Mouse (Mus musculus): ENCODE results near the gene Tap1.
A peak's percentile ranks its signal among the peaks of the same experiment; 100 is the strongest.
"Not testable (repeated sequence)": the region's sequence is repeated elsewhere in the genome, so short reads cannot be mapped to it uniquely, and the experiment has no call there.

Gene Tap1

GRCm38 (mm10) chr17:34187261-34187916 lies at the start of gene Tap1, which contains the start of gene Psmb9:
Tap1 (plus strand) TSS chr17:34187553.
Psmb9 (minus strand) TSS chr17:34187764.
- peak; percentile 97 for DNase-seq (ENCODE audit: low read depth)

- no peak for DNase-seq (ENCODE audit: low read depth)
These were observed 49.8 kb upstream of the Tap1 start for GRCm38 (mm10) chr17:34137601-34138000.

- DNase-seq (ENCODE audit: low read depth) = no peak
These were observed 48.7 kb upstream of the Tap1 start for GRCm38 (mm10) chr17:34138655-34139054.

- no peak for DNase-seq (ENCODE audit: low read depth)
These were observed 47.9 kb upstream of the Tap1 start for GRCm38 (mm10) chr17:34139416-34139815.

- no peak for DNase-seq (ENCODE audit: low read depth)
These were observed 47.1 kb upstream of the Tap1 start for GRCm38 (mm10) chr17:34140240-34140639.

GRCm38 (mm10) chr17:34141448-34141847 lies 45.9 kb upstream of the Tap1 start:
- no peak for DNase-seq (ENCODE audit: low read depth)

GRCm38 (mm10) chr17:34142456-34143010 lies 44.8 kb upstream of the Tap1 start:
- DNase-seq (ENCODE audit: low read depth) = no peak

- no peak for DNase-seq (ENCODE audit: low read depth)
These were observed 44.3 kb upstream of the Tap1 start, which contains the start of gene H2-DMb2 for GRCm38 (mm10) chr17:34143033-34143432. H2-DMb2 (plus strand) TSS chr17:34143307.

- DNase-seq (ENCODE audit: low read depth) = no peak
These were observed 43.9 kb upstream of the Tap1 start for GRCm38 (mm10) chr17:34143461-34143860.

- DNase-seq (ENCODE audit: low read depth) = not testable (repeated sequence)
These were observed 43.1 kb upstream of the Tap1 start for GRCm38 (mm10) chr17:34144221-34144620.

- DNase-seq (ENCODE audit: low read depth) = no peak
These were observed 42.4 kb upstream of the Tap1 start for GRCm38 (mm10) chr17:34144960-34145371.

GRCm38 (mm10) chr17:34152923-34153322 lies 34.4 kb upstream of the Tap1 start, which contains the start of gene H2-DMb1:
H2-DMb1 (plus strand) TSS chr17:34153072.
- no peak for DNase-seq (ENCODE audit: low read depth)

- DNase-seq (ENCODE audit: low read depth) = no peak
These were observed 31.8 kb upstream of the Tap1 start for GRCm38 (mm10) chr17:34155534-34155933.

GRCm38 (mm10) chr17:34164202-34164895 lies 23.0 kb upstream of the Tap1 start:
- no peak for DNase-seq (ENCODE audit: low read depth)

- no peak for DNase-seq (ENCODE audit: low read depth)
These were observed 22.2 kb upstream of the Tap1 start for GRCm38 (mm10) chr17:34165033-34165730.

- no peak for DNase-seq (ENCODE audit: low read depth)
These were observed 18.1 kb upstream of the Tap1 start for GRCm38 (mm10) chr17:34169279-34169678.

- DNase-seq (ENCODE audit: low read depth) = no peak
These were observed 16.9 kb upstream of the Tap1 start for GRCm38 (mm10) chr17:34170487-34170876.

- DNase-seq (ENCODE audit: low read depth) = peak; percentile 85
These were observed 16.4 kb upstream of the Tap1 start for GRCm38 (mm10) chr17:34170877-34171498.

GRCm38 (mm10) chr17:34172528-34172927 lies 14.8 kb upstream of the Tap1 start:
- no peak for DNase-seq (ENCODE audit: low read depth)

- no peak for DNase-seq (ENCODE audit: low read depth)
These were observed 13.3 kb upstream of the Tap1 start for GRCm38 (mm10) chr17:34174075-34174474.

- DNase-seq (ENCODE audit: low read depth) = no peak
These were observed 10.2 kb upstream of the Tap1 start for GRCm38 (mm10) chr17:34177179-34177578.

- no peak for DNase-seq (ENCODE audit: low read depth)
These were observed 8.3 kb upstream of the Tap1 start for GRCm38 (mm10) chr17:34179019-34179418.
